Mouse (Mus musculus) neural tube, embryonic 11.5 days (tissue): ENCODE measurements around the gene Atg7. TPM values are rescaled to one million over a fixed set of nuclear protein-coding genes. Genes with fewer than 3 reads are reported as not detected.

Experiments used
- ATAC-seq: fragments of 200-750 bp; cut with Nextera tagmentation; 2 replicates; pipeline ENCODE4 v1.8.0; 2017; ENCODE audit warnings: moderate number of reproducible peaks, mild to moderate bottlenecking, moderate TSS enrichment, moderate library complexity; ENCODE audit not compliant: insufficient read depth, low FRiP score, low TSS enrichment
- DNase-seq: peaks from one replicate; pipeline ENCODE4 v3.0.0-alpha.2; 2015; ENCODE audit warnings: low spot score
- H3K27ac ChIP-seq: fragments of 300-500 bp; sonication (generic); 2 replicates; pipeline ENCODE4 v1.5.1; 2014; ENCODE audit warnings: low read depth, mild to moderate bottlenecking, low read length
- H3K27me3 ChIP-seq: fragments of 300-500 bp; sonication (generic); 2 replicates; pipeline ENCODE4 v1.6.1; 2014; ENCODE audit warnings: mild to moderate bottlenecking, low read length, mixed read lengths; ENCODE audit not compliant: control insufficient read depth, insufficient read depth
- H3K36me3 ChIP-seq: fragments of 300-500 bp; sonication (generic); 2 replicates; pipeline ENCODE4 v1.6.1; 2014; ENCODE audit warnings: mild to moderate bottlenecking, low read length, moderate library complexity, mixed read lengths; ENCODE audit not compliant: control insufficient read depth, insufficient read depth
- H3K4me1 ChIP-seq: fragments of 300-500 bp; sonication (generic); 2 replicates; pipeline ENCODE4 v1.6.1; 2014; ENCODE audit warnings: low read length, mixed read lengths; ENCODE audit not compliant: control insufficient read depth, insufficient read depth
- H3K4me2 ChIP-seq: fragments of 300-500 bp; sonication (generic); 2 replicates; pipeline ENCODE4 v1.6.1; 2014; ENCODE audit warnings: low read depth, mild to moderate bottlenecking, moderate library complexity
- H3K4me3 ChIP-seq: fragments of 300-500 bp; sonication (generic); 2 replicates; pipeline ENCODE4 v1.5.1; 2014; ENCODE audit warnings: low read depth, low read length
- H3K9ac ChIP-seq: fragments of 300-500 bp; sonication (generic); 2 replicates; pipeline ENCODE4 v1.6.1; 2014; ENCODE audit warnings: mild to moderate bottlenecking, low read length
- H3K9me3 ChIP-seq: fragments of 300-500 bp; sonication (generic); 2 replicates; pipeline ENCODE4 v1.6.1; 2016; ENCODE audit warnings: low read length; ENCODE audit not compliant: control insufficient read depth
- WGBS: fragments of 180-500 bp; shearing (Covaris S2); extraction: QIAGEN DNeasy Blood & Tissue Kit; methylation state at CpG from one replicate; pipeline ENCODE4 v1.1.7; 2014; 5-methylcytosine and 5-hydroxymethylcytosine counted together
- polyA plus RNA-seq: library from polyadenylated mRNA; unstranded; fragments of >200 nt; fragmentation: Nextera tagmentation; extraction: Ambion mirVana; gene quantifications from 2 replicates; pipeline ENCODE4 v1.2.1, GENCODE M21; 2014

Atg7 gene
- polyA plus RNA-seq, 1 experiment from 2014 or later = 20.7 TPM

DNA sequence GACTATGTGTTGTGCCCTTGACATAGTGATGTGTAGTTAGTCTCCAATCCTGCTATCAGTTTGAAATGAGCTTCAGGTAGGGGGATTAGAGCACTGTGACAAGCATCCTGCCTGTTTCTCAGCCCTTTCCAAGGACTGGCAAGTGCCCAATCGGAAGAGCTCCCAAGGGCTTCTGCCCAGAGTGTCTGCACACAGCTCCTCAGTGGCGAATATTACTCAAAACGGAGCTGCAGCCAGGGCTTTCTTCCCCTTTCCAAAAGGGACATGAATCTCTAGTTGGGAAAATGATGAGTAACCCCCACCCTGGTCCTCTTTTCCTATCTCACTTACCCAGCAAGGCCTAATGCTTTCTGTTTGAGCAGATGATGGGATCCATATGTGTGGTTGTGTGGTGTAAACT is 90.8 kb downstream of the Atg7 start:
- WGBS = 87% methylated on average over 3 of the region's 3 CpGs
- Histone ChIP-seq H3K9ac (no peak overlapping the region), H3K27me3 (no peaks in the 10 kb centered on the region), H3K36me3 (no peaks in the 10 kb centered on the region), H3K9me3 (no peaks in the 10 kb centered on the region), H3K4me1 (no peaks in the 10 kb centered on the region), H3K27ac (no peak overlapping the region), H3K4me3 (no peak overlapping the region), H3K4me2 (no peak overlapping the region)
- DNase-seq (no peak), ATAC-seq (no peak)

- Histone ChIP-seq H3K9me3 (no peaks in the 10 kb centered on the region), H3K36me3 (no peaks in the 10 kb centered on the region; the same call in 1 of the 2 replicates), H3K4me2 (no peak overlapping the region), H3K9ac (no peak overlapping the region), H3K27ac (no peak overlapping the region), H3K4me3 (no peak overlapping the region), H3K27me3 (no peaks in the 10 kb centered on the region), H3K4me1 (no peaks in the 10 kb centered on the region)
- 79% methylated on average over 3 of the region's 3 CpGs for WGBS
- no peak for DNase-seq
- ATAC-seq = no peak
Observed at GRCm38 (mm10) chr6:114735054-114735453, 92.2 kb downstream of the Atg7 start.

DNA sequence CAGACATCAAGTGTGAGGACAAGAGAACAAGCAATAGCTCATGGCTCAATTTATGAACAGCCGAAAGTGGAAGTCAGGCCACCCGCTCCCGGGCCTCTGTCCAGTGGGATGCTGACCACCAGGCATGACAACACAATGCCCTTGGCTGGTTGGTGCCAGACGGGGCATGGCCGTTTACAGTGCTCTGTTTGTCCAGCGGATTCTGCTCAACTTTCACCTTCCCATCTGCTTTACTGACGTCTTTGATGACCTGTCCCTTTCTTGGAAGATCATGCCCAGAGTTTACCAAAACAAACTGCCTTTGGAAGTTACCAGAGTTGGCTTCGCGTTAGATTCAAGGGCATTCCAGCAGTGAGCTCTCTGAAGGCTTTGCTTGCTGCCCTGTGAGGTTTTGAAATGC is 93.5 kb downstream of the Atg7 start:
- Histone ChIP-seq H3K9ac (no peak overlapping the region), H3K4me1 (no peaks in the 10 kb centered on the region), H3K4me3 (no peak overlapping the region), H3K36me3 (no peaks in the 10 kb centered on the region; the same call in 1 of the 2 replicates), H3K4me2 (no peak overlapping the region), H3K27ac (no peak overlapping the region), H3K27me3 (no peaks in the 10 kb centered on the region), H3K9me3 (no peaks in the 10 kb centered on the region)
- DNase-seq = no peak
- ATAC-seq = no peak
- WGBS = 88% methylated on average over 9 of the region's 9 CpGs

- no peak for ATAC-seq
- Histone ChIP-seq H3K4me3 (no peak overlapping the region), H3K4me2 (no peak overlapping the region), H3K9ac (no peak overlapping the region), H3K27ac (no peak overlapping the region), H3K4me1 (no peaks in the 10 kb centered on the region), H3K27me3 (no peaks in the 10 kb centered on the region), H3K9me3 (no peaks in the 10 kb centered on the region), H3K36me3 (no peaks in the 10 kb centered on the region; the same call in 1 of the 2 replicates)
- 73% methylated on average over 11 of the region's 11 CpGs for WGBS
- DNase-seq = no peak
Observed at GRCm38 (mm10) chr6:114737181-114737580, 94.3 kb downstream of the Atg7 start.

DNA sequence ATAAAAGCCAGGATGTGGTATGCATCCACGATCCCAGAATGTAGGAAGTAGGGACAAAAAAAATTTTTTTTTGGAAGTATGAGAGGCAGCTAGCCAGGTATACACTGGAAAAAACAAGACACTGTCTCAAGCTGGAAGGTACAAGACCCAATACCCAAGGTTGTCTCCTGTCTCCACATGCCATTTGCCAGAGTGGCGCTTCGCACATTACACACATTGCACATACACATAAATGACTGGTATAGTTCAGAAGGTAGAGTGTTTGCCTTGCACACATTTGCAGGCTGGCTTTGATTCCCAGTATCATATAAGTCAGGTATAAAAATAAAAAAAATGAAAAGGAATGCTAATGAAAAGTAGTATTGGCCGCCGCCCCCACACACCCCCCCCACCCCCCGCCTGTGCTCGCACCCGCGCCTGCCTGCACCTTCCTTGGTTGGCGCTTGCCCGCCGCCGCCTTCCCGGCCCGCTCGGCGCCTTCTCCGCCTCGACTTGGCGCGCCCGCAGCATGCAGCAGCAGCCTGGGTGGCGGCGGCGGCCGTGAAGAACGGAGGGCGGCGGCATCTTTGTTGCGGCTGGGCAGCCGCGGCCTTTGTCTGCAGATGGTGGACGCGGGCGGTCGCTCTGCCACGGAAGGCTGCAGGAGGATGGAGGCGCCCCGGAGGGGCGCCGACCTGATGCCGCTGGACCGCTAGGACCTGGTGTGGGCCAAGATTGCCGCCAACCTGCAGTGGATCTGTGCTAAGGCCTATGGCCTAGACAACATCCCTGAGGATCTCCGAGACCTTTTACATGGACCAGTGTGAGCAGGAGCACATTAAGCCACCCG is 95.2 kb downstream of the Atg7 start:
- H3K9me3 ChIP-seq = no peaks in the 10 kb centered on the region
- no peak overlapping the region for H3K27ac ChIP-seq
- 17% methylated on average over 32 of the region's 46 CpGs for WGBS
- no peaks in the 10 kb centered on the region for H3K4me1 ChIP-seq
- H3K4me2 ChIP-seq = peak overlapping the region; percentile 59
- ATAC-seq (peak; percentile 27; the same call in 1 of the 2 replicates), DNase-seq (peak; percentile 60)
- H3K36me3 ChIP-seq = no peaks in the 10 kb centered on the region; the same call in 1 of the 2 replicates
- peak overlapping the region; percentile 86 for H3K9ac ChIP-seq
- peak overlapping the region; percentile 35 for H3K4me3 ChIP-seq
- H3K27me3 ChIP-seq = no peaks in the 10 kb centered on the region

DNA sequence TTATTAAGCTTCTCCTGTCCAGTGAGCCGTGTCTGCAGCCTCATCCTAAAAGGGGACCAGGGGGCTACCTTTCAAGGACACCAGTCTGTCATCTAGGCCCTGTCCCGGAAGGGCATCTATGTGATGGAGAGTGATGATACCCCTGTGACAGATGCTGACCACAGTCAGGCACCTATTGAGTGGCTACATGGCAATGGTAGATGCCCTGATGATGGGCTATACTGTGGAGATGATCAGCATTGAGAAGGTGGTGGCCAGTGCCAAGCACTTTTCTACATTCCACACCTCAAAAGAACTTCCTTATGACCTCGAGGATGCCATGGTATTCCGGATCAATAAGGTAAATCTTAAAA is 95.8 kb downstream of the Atg7 start:
- H3K4me2 ChIP-seq = peak overlapping the region; percentile 59
- H3K4me1 ChIP-seq = no peaks in the 10 kb centered on the region
- H3K36me3 ChIP-seq = no peaks in the 10 kb centered on the region; the same call in 1 of the 2 replicates
- no peaks in the 10 kb centered on the region for H3K9me3 ChIP-seq
- no peak for ATAC-seq
- H3K4me3 ChIP-seq = peak overlapping the region; percentile 35; the same call in 1 of the 2 replicates
- H3K27me3 ChIP-seq = no peaks in the 10 kb centered on the region
- WGBS = 81% methylated on average over 4 of the region's 4 CpGs
- no peak overlapping the region for H3K27ac ChIP-seq
- no peak for DNase-seq
- peak overlapping the region; percentile 86 for H3K9ac ChIP-seq

DNA sequence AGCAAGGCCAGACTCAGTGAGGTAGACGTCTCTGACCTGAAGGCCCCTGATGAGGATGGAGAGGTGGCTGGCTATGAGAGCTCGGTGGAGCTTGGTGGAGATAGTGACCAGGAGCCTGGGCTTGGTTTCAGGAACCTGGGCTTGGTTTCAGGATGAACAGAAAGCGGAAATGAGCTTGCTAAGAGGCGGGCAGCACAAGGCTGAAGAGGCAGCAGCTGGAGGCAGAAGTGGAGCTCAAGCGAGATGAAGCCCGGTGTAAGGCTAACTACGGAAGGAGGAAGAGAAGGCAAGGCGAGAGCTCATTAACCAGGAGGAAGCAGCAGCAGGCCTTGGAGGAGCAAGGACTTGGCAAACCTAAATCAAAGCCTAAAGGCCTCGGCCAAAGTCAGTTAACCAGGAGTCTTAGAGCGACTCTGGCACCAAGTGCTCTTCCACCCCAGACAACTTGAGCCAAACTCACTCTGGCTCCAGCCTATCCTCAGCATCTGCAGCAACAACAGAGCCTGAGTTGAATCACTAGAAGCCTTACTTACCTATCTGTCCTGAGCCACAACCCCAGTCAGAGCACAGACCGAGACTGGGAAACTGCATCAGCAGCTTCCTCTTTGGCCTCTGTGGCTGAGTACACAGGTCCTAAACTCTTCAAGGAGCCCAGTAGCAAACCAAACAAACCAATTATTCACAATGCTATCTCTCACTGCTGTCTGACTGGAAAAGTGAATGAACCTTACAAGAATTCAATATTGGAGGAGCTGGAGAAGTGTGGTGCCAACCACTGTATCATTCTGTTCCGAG is 99.5 kb downstream of the Atg7 start:
- Histone ChIP-seq H3K27ac (no peak overlapping the region), H3K4me2 (no peak overlapping the region), H3K36me3 (no peaks in the 10 kb centered on the region; the same call in 1 of the 2 replicates), H3K27me3 (no peaks in the 10 kb centered on the region), H3K9ac (no peak overlapping the region), H3K4me3 (no peak overlapping the region), H3K9me3 (no peaks in the 10 kb centered on the region), H3K4me1 (no peaks in the 10 kb centered on the region)
- 91% methylated on average over 12 of the region's 12 CpGs for WGBS
- ATAC-seq (no peak), DNase-seq (no peak)

GRCm38 (mm10) chr6:114743126-114743525 is 100.2 kb downstream of the Atg7 start:
- WGBS = 93% methylated on average over 8 of the region's 8 CpGs
- Histone ChIP-seq H3K4me2 (no peak overlapping the region), H3K4me3 (no peak overlapping the region), H3K36me3 (no peaks in the 10 kb centered on the region; the same call in 1 of the 2 replicates), H3K9me3 (no peaks in the 10 kb centered on the region), H3K27me3 (no peaks in the 10 kb centered on the region), H3K4me1 (no peaks in the 10 kb centered on the region), H3K27ac (no peak overlapping the region), H3K9ac (no peak overlapping the region)
- DNase-seq = no peak
- no peak for ATAC-seq
